Mouse (Mus musculus) MEL (cell line): ENCODE results near the gene Lmntd2. TPM values are rescaled to one million over a fixed set of nuclear protein-coding genes. Genes with fewer than 3 reads are reported as not detected.

ENCODE experiments used
- DNase-seq: peaks from one replicate; pipeline ENCODE4 v3.0.0; 2011; ENCODE audit warnings: low read depth, low spot score
- H3K27ac ChIP-seq: 2 replicates; pipeline ENCODE4 v1.5.1; 2012; ENCODE audit warnings: low read depth, mild to moderate bottlenecking, control low read depth, low read length, moderate library complexity; ENCODE audit not compliant: control insufficient read depth
- H3K27me3 ChIP-seq, 2 experiments: fragments of 150-350 bp in 1 of 2; sonication (generic) in 1 of 2; 2 replicates each; pipeline ENCODE4 v1.6.1; 2012; ENCODE audit warnings: low read length in 2 of 2, mild to moderate bottlenecking in 2 of 2, improper control_type of control experiment in 1 of 2, moderate library complexity in 1 of 2; ENCODE audit not compliant: insufficient read depth in 2 of 2, control insufficient read depth in 1 of 2
- H3K36me3 ChIP-seq, 2 experiments: 2 replicates each; pipeline ENCODE4 v1.6.1; 2012 to 2014; ENCODE audit warnings: low read length in 2 of 2, improper control_type of control experiment in 1 of 2, inconsistent platforms in 1 of 2, mild to moderate bottlenecking in 1 of 2; ENCODE audit not compliant: insufficient read depth in 2 of 2, control insufficient read depth in 1 of 2
- H3K4me1 ChIP-seq, 2 experiments: fragments of 150-350 bp in 1 of 2; sonication (generic) in 1 of 2; 2 replicates each; pipeline ENCODE4 v1.6.1; 2012; ENCODE audit warnings: low read length in 2 of 2, improper control_type of control experiment in 1 of 2, mild to moderate bottlenecking in 1 of 2; ENCODE audit not compliant: insufficient read depth in 2 of 2, control insufficient read depth in 1 of 2
- H3K4me3 ChIP-seq, 2 experiments: fragments of 150-350 bp in 1 of 2; sonication (generic) in 1 of 2; 2 replicates each; pipeline ENCODE4 v1.5.1; 2012; ENCODE audit warnings: low read depth in 2 of 2, low read length in 2 of 2, mild to moderate bottlenecking in 2 of 2, moderate library complexity in 2 of 2, control low read depth in 1 of 2, improper control_type of control experiment in 1 of 2; ENCODE audit not compliant: control insufficient read depth in 1 of 2, insufficient read depth in 1 of 2
- H3K79me2 ChIP-seq: 2 replicates; pipeline ENCODE4 v1.6.1; 2012; ENCODE audit warnings: mild to moderate bottlenecking, low read length, moderate library complexity; ENCODE audit not compliant: control insufficient read depth, poor library complexity, insufficient read depth
- H3K9ac ChIP-seq: 2 replicates; pipeline ENCODE4 v1.6.1; 2012; ENCODE audit warnings: low read depth, mild to moderate bottlenecking, control low read depth, low read length, moderate library complexity; ENCODE audit not compliant: control insufficient read depth, poor library complexity, severe bottlenecking
- H3K9me3 ChIP-seq: fragments of 150-350 bp; sonication (generic); replicated peaks from 2 replicates; pipeline ENCODE4 v1.6.1; 2012; ENCODE audit warnings: mild to moderate bottlenecking, low read length, improper control_type of control experiment, moderate library complexity; ENCODE audit not compliant: insufficient read depth
- BHLHE40 ChIP-seq: IDR thresholded peaks from 2 replicates; pipeline ENCODE4 v1.6.1; 2012; ENCODE audit warnings: low read depth, mild to moderate bottlenecking, inconsistent platforms, low read length, improper control_type of control experiment, borderline replicate concordance
- CHD1 ChIP-seq: IDR thresholded peaks from 2 replicates; pipeline ENCODE4 v1.6.1; 2012; ENCODE audit warnings: low read depth, mild to moderate bottlenecking, inconsistent platforms, low read length, improper control_type of control experiment
- CHD2 ChIP-seq: IDR thresholded peaks from 2 replicates; pipeline ENCODE4 v1.6.1; 2011; ENCODE audit warnings: low read length, improper control_type of control experiment
- CTCF ChIP-seq, 3 experiments: IDR thresholded peaks in 2 of 3; conservative IDR thresholded peaks in 1 of 3; 2 replicates each; pipeline ENCODE4 v1.5.1; 2011 to 2012; ENCODE audit warnings: low read length in 3 of 3, low read depth in 2 of 3, mild to moderate bottlenecking in 2 of 3, improper control_type of control experiment in 1 of 3, inconsistent platforms in 1 of 3, mixed read lengths in 1 of 3, moderate library complexity in 1 of 3; ENCODE audit not compliant: control insufficient read depth in 1 of 3, insufficient read depth in 1 of 3, poor library complexity in 1 of 3, severe bottlenecking in 1 of 3
- ELF1 ChIP-seq: IDR thresholded peaks from 2 replicates; pipeline ENCODE4 v1.6.1; 2014; ENCODE audit warnings: low read depth, mild to moderate bottlenecking, inconsistent platforms, low read length, improper control_type of control experiment, moderate library complexity
- EP300 ChIP-seq, 2 experiments: IDR thresholded peaks; 2 replicates each; pipeline ENCODE4 v1.6.1; 2011; ENCODE audit warnings: improper control_type of control experiment in 2 of 2, low read length in 2 of 2, low read depth in 1 of 2, mild to moderate bottlenecking in 1 of 2
- ETS1 ChIP-seq: IDR thresholded peaks from 2 replicates; pipeline ENCODE4 v1.6.1; 2012; ENCODE audit warnings: low read depth, mild to moderate bottlenecking, inconsistent platforms, low read length, improper control_type of control experiment, moderate library complexity
- GABPA ChIP-seq: IDR thresholded peaks from 2 replicates; pipeline ENCODE4 v1.6.1; 2012; ENCODE audit warnings: low read depth, mild to moderate bottlenecking, inconsistent platforms, low read length, improper control_type of control experiment, moderate library complexity
- GATA1 ChIP-seq: IDR thresholded peaks from 2 replicates; pipeline ENCODE4 v1.6.1; 2011; ENCODE audit warnings: low read depth, low read length, improper control_type of control experiment
- JUND ChIP-seq: IDR thresholded peaks from 2 replicates; pipeline ENCODE4 v1.6.1; 2011; ENCODE audit warnings: low read depth, mild to moderate bottlenecking, improper control_type of control experiment, low read length
- KAT2A ChIP-seq: conservative IDR thresholded peaks from 2 replicates; pipeline ENCODE4 v1.6.1; 2012; ENCODE audit warnings: low read depth, low read length, improper control_type of control experiment, inconsistent platforms
- MAZ ChIP-seq: IDR thresholded peaks from 2 replicates; pipeline ENCODE4 v1.6.1; 2012; ENCODE audit warnings: low read depth, mild to moderate bottlenecking, inconsistent platforms, low read length, improper control_type of control experiment
- MEF2A ChIP-seq: IDR thresholded peaks from 2 replicates; pipeline ENCODE4 v1.6.1; 2014; ENCODE audit warnings: low read depth, mild to moderate bottlenecking, inconsistent platforms, low read length, improper control_type of control experiment; ENCODE audit not compliant: poor library complexity, insufficient replicate concordance, severe bottlenecking; ENCODE audit errors: extremely low read depth
- MXI1 ChIP-seq: IDR thresholded peaks from 2 replicates; pipeline ENCODE4 v1.6.1; 2011; ENCODE audit warnings: mild to moderate bottlenecking, low read depth, low read length, improper control_type of control experiment
- MYC ChIP-seq: IDR thresholded peaks from 2 replicates; pipeline ENCODE4 v1.6.1; 2011; ENCODE audit warnings: low read depth, mild to moderate bottlenecking, low read length, improper control_type of control experiment, moderate library complexity
- POLR2A ChIP-seq, 2 experiments: IDR thresholded peaks; 2 replicates each; pipeline ENCODE4 v1.6.1; 2011 to 2012; ENCODE audit warnings: low read length in 2 of 2, mild to moderate bottlenecking in 2 of 2, control low read depth in 1 of 2, improper control_type of control experiment in 1 of 2, low read depth in 1 of 2, moderate library complexity in 1 of 2; ENCODE audit not compliant: control insufficient read depth in 1 of 2, insufficient read depth in 1 of 2, poor library complexity in 1 of 2
- POLR2AphosphoS2 ChIP-seq: IDR thresholded peaks from 2 replicates; pipeline ENCODE4 v1.6.1; 2011; ENCODE audit warnings: low read length, improper control_type of control experiment
- POLR2AphosphoS5 ChIP-seq: IDR thresholded peaks from 2 replicates; pipeline ENCODE4 v1.6.1; 2012; ENCODE audit warnings: low read depth, borderline replicate concordance, mild to moderate bottlenecking, inconsistent platforms, low read length, moderate library complexity, mixed read lengths
- RCOR1 ChIP-seq: IDR thresholded peaks from 2 replicates; pipeline ENCODE4 v1.6.1; 2012; ENCODE audit warnings: low read depth, mild to moderate bottlenecking, inconsistent platforms, low read length, improper control_type of control experiment
- SIN3A ChIP-seq: IDR thresholded peaks from 2 replicates; pipeline ENCODE4 v1.6.1; 2012; ENCODE audit warnings: low read length, improper control_type of control experiment, inconsistent platforms
- TAL1 ChIP-seq: IDR thresholded peaks from 2 replicates; pipeline ENCODE4 v1.6.1; 2012; ENCODE audit warnings: mild to moderate bottlenecking, inconsistent platforms, low read length, moderate library complexity, mixed read lengths
- UBTF ChIP-seq: IDR thresholded peaks from 2 replicates; pipeline ENCODE4 v1.6.1; 2012; ENCODE audit warnings: low read depth, mild to moderate bottlenecking, inconsistent platforms, low read length, improper control_type of control experiment, moderate library complexity, borderline replicate concordance; ENCODE audit not compliant: insufficient read depth
- USF1 ChIP-seq: IDR thresholded peaks from 2 replicates; pipeline ENCODE4 v1.6.1; 2014; ENCODE audit warnings: low read depth, mild to moderate bottlenecking, inconsistent platforms, low read length, improper control_type of control experiment, moderate library complexity
- ZNF384 ChIP-seq: IDR thresholded peaks from 2 replicates; pipeline ENCODE4 v1.6.1; 2012; ENCODE audit warnings: low read depth, mild to moderate bottlenecking, inconsistent platforms, low read length, improper control_type of control experiment
- polyA plus RNA-seq, 2 experiments: library from polyadenylated mRNA; stranded (reverse) in 1 of 2; unstranded in 1 of 2; fragments of >175 nt in 1 of 2; fragments of >200 nt in 1 of 2; gene quantifications; 2 replicates each; pipeline versions ENCODE4 v1.2.1 to v1.2.4; 2012; ENCODE audit warnings: low replicate concordance in 2 of 2, low read depth in 1 of 2; ENCODE audit not compliant: insufficient read length in 2 of 2, insufficient read depth in 1 of 2, missing spikeins in 1 of 2
- total RNA-seq: library from RNA; depleted of rRNA; stranded (reverse); fragments of 300-350 nt; gene quantifications from 2 replicates; pipeline ENCODE4 v1.2.3, GENCODE M21; 2012

Lmntd2 gene
- total and polyA plus RNA-seq, 3 experiments = 0.43 TPM; not detected in 2

GRCm38 (mm10) chr7:141217343-141218013 is 3.6 kb upstream of the Lmntd2 start:
- no peaks in the 10 kb centered on the region; the same call in 1 of the 2 replicates for H3K79me2 ChIP-seq
- no peak overlapping the region for H3K4me3 ChIP-seq
- H3K9me3 ChIP-seq = no peaks in the 10 kb centered on the region
- TF ChIP-seq CHD2 = no peak
- TF ChIP-seq MEF2A = no peak
- no peak for TF ChIP-seq CTCF (IDR thresholded peaks at IDR 0.05 in 2 of 3, conservative IDR thresholded peaks at IDR 0.05 in 1 of 3; ENCODE audit: control insufficient read depth in 1 of 3, insufficient read depth in 1 of 3, low read depth in 2 of 3, low read length in 3 of 3, poor library complexity in 1 of 3, severe bottlenecking in 1 of 3)
- no peak for TF ChIP-seq ETS1
- TF ChIP-seq ZNF384 = no peak
- no peak for TF ChIP-seq POLR2AphosphoS2
- TF ChIP-seq MYC = no peak
- TF ChIP-seq KAT2A = no peak
- peaks cover 0 to 15% of the 10 kb centered on the region in 2 experiments; a peak in 3 of 4 replicates for H3K4me1 ChIP-seq
- H3K27me3 ChIP-seq = no peaks in the 10 kb centered on the region
- H3K27ac ChIP-seq = no peak overlapping the region
- no peak for DNase-seq
- peaks cover 0 to 4% of the 10 kb centered on the region in 2 experiments; a peak in 2 of 4 replicates for H3K36me3 ChIP-seq
- H3K9ac ChIP-seq = no peak overlapping the region

DNA sequence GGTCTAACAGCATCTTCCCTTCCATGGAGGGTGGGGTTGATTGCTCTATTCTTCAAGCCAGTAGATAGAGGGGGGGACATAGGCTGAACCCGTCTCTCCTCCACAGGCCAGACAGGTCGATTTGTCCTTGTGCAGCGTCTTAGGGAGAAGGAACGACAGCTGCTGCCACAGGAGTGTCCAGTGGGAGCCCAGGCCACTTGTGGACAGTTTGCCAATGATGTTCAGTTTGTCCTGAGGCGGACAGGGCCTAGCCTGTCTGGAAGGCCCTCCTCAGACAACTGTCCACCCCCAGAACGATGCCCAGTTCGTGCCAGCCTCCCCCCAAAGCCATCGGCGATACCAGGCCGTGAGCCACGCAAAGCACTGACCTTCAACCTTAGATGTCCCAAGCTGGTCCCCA is 3.0 kb upstream of the Lmntd2 start:
- Histone ChIP-seq H3K4me1 (peaks cover 0 to 10% of the 10 kb centered on the region in 2 experiments; a peak in 3 of 4 replicates), H3K9ac (no peak overlapping the region; the same call in 1 of the 2 replicates), H3K4me3 (no peak overlapping the region), H3K27me3 (no peaks in the 10 kb centered on the region), H3K9me3 (no peaks in the 10 kb centered on the region), H3K36me3 (no peaks in the 10 kb centered on the region; a peak in 1 of 4 replicates), H3K79me2 (no peaks in the 10 kb centered on the region; the same call in 1 of the 2 replicates), H3K27ac (no peak overlapping the region)
- no peak for TF ChIP-seq UBTF
- TF ChIP-seq ELF1 = no peak
- no peak for TF ChIP-seq TAL1
- no peak for TF ChIP-seq POLR2AphosphoS5
- no peak for TF ChIP-seq JUND
- no peak for TF ChIP-seq KAT2A
- TF ChIP-seq ZNF384 = no peak
- no peak for TF ChIP-seq MXI1
- TF ChIP-seq EP300 (IDR thresholded peaks at IDR 0.05; ENCODE audit: low read depth in 1 of 2, low read length in 2 of 2) = no peak
- no peak for TF ChIP-seq SIN3A
- no peak for TF ChIP-seq POLR2A (IDR thresholded peaks at IDR 0.05; ENCODE audit: control insufficient read depth in 1 of 2, insufficient read depth in 1 of 2, low read depth in 1 of 2, low read length in 2 of 2, poor library complexity in 1 of 2)
- no peak for TF ChIP-seq MAZ
- no peak for TF ChIP-seq GABPA
- TF ChIP-seq USF1 = no peak
- no peak for TF ChIP-seq CHD1
- no peak for TF ChIP-seq RCOR1
- no peak for TF ChIP-seq BHLHE40
- TF ChIP-seq CHD2 = no peak
- TF ChIP-seq MYC = no peak
- no peak for TF ChIP-seq GATA1
- DNase-seq = no peak
